Mouse (Mus musculus) left cerebral cortex, postnatal 4 days (tissue): ENCODE data around the gene Aldh6a1. TPM values are rescaled to one million over a fixed set of nuclear protein-coding genes. Genes with fewer than 3 reads are reported as not detected.

Experiments used
- DNase-seq: peaks from one replicate; pipeline ENCODE4 v3.0.0-alpha.2; 2022
- intact Hi-C: fragments of 180-260 bp; cut with DNase I; formaldehyde crosslinking; loops from one replicate; pipeline ENCODE4 v1.15.1; 2025
- total RNA-seq, 2 experiments: library from RNA; stranded (reverse); gene quantifications; 2 replicates each; pipeline ENCODE4 v1.2.3; 2021

The Aldh6a1 gene
- total RNA-seq, 2 experiments from 2014 or later = 25.9 to 26.2 TPM

DNA sequence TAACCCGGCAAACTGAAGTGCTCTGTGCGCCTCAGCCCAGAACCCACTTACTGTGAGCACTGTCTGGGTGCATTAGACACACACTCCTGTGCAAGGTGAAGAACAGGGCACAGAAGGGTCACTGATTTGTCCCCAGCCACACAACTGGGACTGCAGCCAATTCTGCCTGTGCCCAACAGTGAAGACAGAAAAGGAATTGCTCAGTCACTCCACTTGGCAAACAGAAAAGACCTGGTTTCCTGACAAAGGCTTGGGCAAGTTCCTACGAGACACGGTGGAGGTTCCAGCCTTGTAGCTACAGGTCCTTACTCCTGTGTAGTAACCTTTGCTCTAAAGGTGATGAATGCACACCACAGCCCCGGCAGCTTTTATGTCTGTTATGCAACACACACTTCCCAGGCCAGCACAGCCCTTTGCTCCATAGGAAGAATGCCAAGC is 66.1 kb downstream of the Aldh6a1 start:
- peak; percentile 6 for DNase-seq
- intact Hi-C loops = no loop called here

GRCm38 (mm10) chr12:84382369-84382768 is 68.4 kb downstream of the Aldh6a1 start:
- intact Hi-C loops = no loop called here
- no peak for DNase-seq

Other genes starting within 250 kb of the Aldh6a1 start
- gene Elmsan1, start 232.1 kb downstream of the Aldh6a1 start, total RNA-seq = 10 to 100 TPM; 12.9 to 14.9 TPM
- 10 to 100 TPM; 19.1 to 20.5 TPM for gene Ptgr2, start 165.8 kb downstream of the Aldh6a1 start, total RNA-seq
- gene Zfp410, start 134.2 kb downstream of the Aldh6a1 start, total RNA-seq = 10 to 100 TPM; 46.4 to 56.3 TPM
- 10 to 100 TPM; 23.9 to 28.0 TPM for gene Coq6, start 89.3 kb downstream of the Aldh6a1 start, total RNA-seq
- 10 to 100 TPM; 11.8 to 12.3 TPM for gene Fam161b, start 89.2 kb downstream of the Aldh6a1 start, total RNA-seq
- 10 to 100 TPM; 15.8 to 17.0 TPM for gene Entpd5, start 42.0 kb downstream of the Aldh6a1 start, total RNA-seq
- 1 to 10 TPM; 6.1 to 8.7 TPM for gene Bbof1, start 41.9 kb downstream of the Aldh6a1 start, total RNA-seq
- 10 to 100 TPM; 11.3 TPM for gene Rnf113a2, start 33.8 kb downstream of the Aldh6a1 start, total RNA-seq
- gene Lin52, start 418 bp upstream of the Aldh6a1 start, total RNA-seq = 10 to 100 TPM; 12.7 to 15.0 TPM
- not detected for gene Vsx2, start 118.8 kb upstream of the Aldh6a1 start, total RNA-seq
- 10 to 100 TPM; 10.9 to 13.5 TPM for gene Abcd4, start 166.4 kb upstream of the Aldh6a1 start, total RNA-seq
- not detected for gene Vrtn, start 190.0 kb upstream of the Aldh6a1 start, total RNA-seq
- gene Syndig1l, start 247.8 kb upstream of the Aldh6a1 start, total RNA-seq = 10 to 100 TPM; 36.9 to 47.9 TPM